Comparison of ENCODE assay signal across 30 mouse cellular contexts in the genomic region with DNA sequence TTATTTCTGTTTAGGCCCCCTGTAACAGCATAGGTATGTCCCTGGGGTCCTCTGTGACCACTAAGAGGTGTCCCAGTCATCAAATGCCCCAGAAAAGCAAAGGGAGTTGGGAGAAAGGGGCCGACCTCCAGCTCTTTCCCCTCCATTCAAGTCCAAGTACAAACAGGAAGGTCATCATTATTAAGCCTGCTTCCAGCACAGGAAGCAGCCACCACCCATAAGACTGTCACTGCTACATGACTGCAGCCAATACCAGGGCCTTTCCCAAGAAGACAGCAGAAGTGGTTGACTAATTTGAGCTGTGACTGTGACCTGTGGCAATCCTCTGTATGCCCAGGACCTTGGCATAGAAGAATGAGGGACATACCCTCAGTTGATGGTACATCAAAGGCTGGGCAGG. TPM values are rescaled to one million over a fixed set of nuclear protein-coding genes. Genes with fewer than 3 reads are reported as not detected.
DNase-seq lines count a peak whose midpoint lies in the region; ATAC-seq and TF ChIP-seq lines count a peak whose summit lies in the region.
"Had no signal": no experiment of that assay in that cellular context is flagged by ENCODE, and none has a peak within 500 bp of the region (broad histone marks: within the 10 kb centered on the region; RNA-seq: fewer than 3 reads in every experiment).

No protein-coding gene starts in this region.

- no peak overlapping the region for H3K9ac ChIP-seq in heart, embryonic 11.5 days (ENCODE audit: low read depth, low read length)
- no peak overlapping the region for H3K9ac ChIP-seq in lung, postnatal 0 days (replicated peaks; ENCODE audit: low read depth)
- H3K9ac ChIP-seq: embryonic facial prominence, embryonic 15.5 days; forebrain, postnatal 0 days; hindbrain, embryonic 13.5 days; kidney, embryonic 15.5 days; liver, postnatal 0 days; midbrain, embryonic 13.5 days; neural tube, embryonic 13.5 days had no signal

- H3K27me3 ChIP-seq in heart, embryonic 11.5 days (ENCODE audit: control insufficient read depth, insufficient read depth, low read length) = no peaks in the 10 kb centered on the region
- no peaks in the 10 kb centered on the region for H3K27me3 ChIP-seq in lung, postnatal 0 days (replicated peaks; ENCODE audit: insufficient read depth, low read length)
- H3K27me3 ChIP-seq: embryonic facial prominence, embryonic 15.5 days; hindbrain, embryonic 13.5 days; kidney, embryonic 15.5 days; midbrain, embryonic 13.5 days; neural tube, embryonic 13.5 days had no signal

- H3K36me3 ChIP-seq in heart, embryonic 11.5 days (ENCODE audit: control insufficient read depth, insufficient read depth, low read length) = no peaks in the 10 kb centered on the region
- H3K36me3 ChIP-seq in lung, postnatal 0 days (ENCODE audit: insufficient read depth, low read length) = peaks cover 31% of the 10 kb centered on the region
- H3K36me3 ChIP-seq: hindbrain, embryonic 13.5 days; midbrain, embryonic 13.5 days; neural tube, embryonic 13.5 days had no signal

- no peaks in the 10 kb centered on the region for H3K4me1 ChIP-seq in heart, embryonic 11.5 days (ENCODE audit: control insufficient read depth, insufficient read depth, low read length)
- H3K4me1 ChIP-seq in lung, postnatal 0 days (ENCODE audit: insufficient read depth, low read depth, low read length) = peaks cover 5% of the 10 kb centered on the region; the same call in 1 of the 2 replicates
- H3K4me1 ChIP-seq: embryonic facial prominence, embryonic 15.5 days; hindbrain, embryonic 13.5 days; kidney, embryonic 15.5 days; midbrain, embryonic 13.5 days; neural tube, embryonic 13.5 days had no signal

- DNase-seq in heart, adult 11 months = peak; percentile 95
- DNase-seq in layer of hippocampus, adult 2 months (ENCODE audit: low spot score in 2 of 2) = no peak
- no peak for DNase-seq in layer of hippocampus, postnatal 36 days
- DNase-seq in lung, postnatal 0 days (ENCODE audit: low spot score) = peak; percentile 57
- DNase-seq in frontal cortex, postnatal 25 days (ENCODE audit: low spot score in 2 of 2) = no peak
- DNase-seq: adrenal gland, postnatal 25 days; cerebellum, adult 9-10 months; forebrain, postnatal 0 days; heart, postnatal 36 days; left cerebral cortex, postnatal 4 days; liver, postnatal 0 days; retina, postnatal 1 day; right cerebral cortex, postnatal 25 days; spleen, adult 18-20 months had no signal

- H3K4me3 ChIP-seq in heart, embryonic 11.5 days (ENCODE audit: low read depth, low read length) = no peak overlapping the region
- no peak overlapping the region for H3K4me3 ChIP-seq in layer of hippocampus, adult 2 months
- H3K4me3 ChIP-seq in lung, postnatal 0 days (ENCODE audit: low read depth, low read length) = no peak overlapping the region
- H3K4me3 ChIP-seq: embryonic facial prominence, embryonic 15.5 days; hindbrain, embryonic 13.5 days; kidney, embryonic 15.5 days; midbrain, embryonic 13.5 days; myocyte; neural tube, embryonic 13.5 days had no signal

- no peak for TF ChIP-seq CTCF in layer of hippocampus, adult 2 months (conservative IDR thresholded peaks at IDR 0.05)
- no peak for TF ChIP-seq CTCF in lung, postnatal 0 days (IDR thresholded peaks at IDR 0.05)

- H3K27ac ChIP-seq in heart, embryonic 11.5 days (ENCODE audit: low read depth, low read length) = no peak overlapping the region
- H3K27ac ChIP-seq in layer of hippocampus, adult 2 months = 0 out of 2 replicates have a peak overlapping the region, but pooled peaks have one; percentile 10
- peak overlapping the region; percentile 71 for H3K27ac ChIP-seq in lung, postnatal 0 days (ENCODE audit: low read length)
- H3K27ac ChIP-seq: embryonic facial prominence, embryonic 15.5 days; hindbrain, embryonic 13.5 days; kidney, embryonic 15.5 days; midbrain, embryonic 13.5 days; neural tube, embryonic 13.5 days had no signal

- no peaks in the 10 kb centered on the region for H3K9me3 ChIP-seq in heart, embryonic 11.5 days (replicated peaks; ENCODE audit: control insufficient read depth, low read length)
- no peaks in the 10 kb centered on the region for H3K9me3 ChIP-seq in lung, postnatal 0 days (ENCODE audit: low read length)
- H3K9me3 ChIP-seq: embryonic facial prominence, embryonic 15.5 days; hindbrain, embryonic 13.5 days; kidney, embryonic 15.5 days; midbrain, embryonic 13.5 days; neural tube, embryonic 13.5 days had no signal

- H3K4me2 ChIP-seq in heart, embryonic 11.5 days = no peak overlapping the region
- no peak overlapping the region for H3K4me2 ChIP-seq in lung, postnatal 0 days (replicated peaks; ENCODE audit: low read depth, low read length)
- H3K4me2 ChIP-seq: embryonic facial prominence, embryonic 15.5 days; hindbrain, embryonic 13.5 days; kidney, embryonic 15.5 days; midbrain, embryonic 13.5 days; neural tube, embryonic 13.5 days had no signal

- WGBS in heart, embryonic 11.5 days (ENCODE audit: insufficient replicate concordance) = 67% methylated on average over 1 of the region's 1 CpGs
- 50% methylated on average over 1 of the region's 1 CpGs for WGBS in lung, postnatal 0 days

- peak; percentile 59 for TF ChIP-seq EP300 in lung, postnatal 0 days (IDR thresholded peaks at IDR 0.05)

- no peak for ATAC-seq in heart, embryonic 11.5 days (replicated peaks; ENCODE audit: insufficient number of reproducible peaks, low FRiP score, low TSS enrichment)
- peak; percentile 71 for ATAC-seq in lung, postnatal 0 days
- ATAC-seq in monocyte, adult 5-6 weeks (replicated peaks; ENCODE audit: insufficient number of reproducible peaks, low FRiP score, low TSS enrichment, poor library complexity, severe bottlenecking) = no peak
- ATAC-seq: CD4-positive, CD25-positive, alpha-beta regulatory T cell, adult 4 months; forebrain, postnatal 0 days; inflammation-experienced regulatory T-cells, adult 6 months; liver, postnatal 0 days; midbrain, embryonic 13.5 days had no signal

RNA-seq across cellular contexts. Expression of a gene that starts 8.5 kb away (rescaled TPM):
- 0.13 TPM in 1 of 2 replicates, not detected in the other for polyA plus RNA-seq in heart, embryonic 11.5 days (2014; fragmentation: Nextera tagmentation; extraction: Ambion mirVana)
- not detected for total RNA-seq in layer of hippocampus, adult 2 months (2021)
- total RNA-seq in layer of hippocampus, postnatal 36 days (2021) = not detected
- polyA plus RNA-seq in lung, postnatal 0 days (2015; fragmentation: Nextera tagmentation; extraction: Ambion mirVana) = 0.86 and 0.91 TPM in 2 replicates
- total RNA-seq in monocyte, adult 5-6 weeks (2017) = 0.39 TPM in 1 of 3 replicates, not detected in the others
- total RNA-seq: forebrain, postnatal 0 days; gastrocnemius, postnatal 4 days; layer of hippocampus, postnatal 10 days; left cerebral cortex, adult 8-10 months; left cerebral cortex, postnatal 4 days; liver, adult 2 months; megakaryocyte, adult 5-6 weeks had no signal
- polyA plus RNA-seq: heart, embryonic 14.5 days; myocyte; neural tube, embryonic 13.5 days had no signal

RNA-seq across cellular contexts. Expression of a gene that starts 13.5 kb away (rescaled TPM):
- 1.2 and 1.3 TPM in 2 replicates for polyA plus RNA-seq in heart, embryonic 11.5 days (2014; fragmentation: Nextera tagmentation; extraction: Ambion mirVana)
- total RNA-seq in layer of hippocampus, adult 2 months (2021) = 1 to 10 TPM; 2.5 to 2.9 TPM
- total RNA-seq in layer of hippocampus, postnatal 36 days (2021) = 1 to 10 TPM; 2.2 to 2.9 TPM
- 3.1 and 3.5 TPM in 2 replicates for polyA plus RNA-seq in lung, postnatal 0 days (2015; fragmentation: Nextera tagmentation; extraction: Ambion mirVana)
- 29.5 to 66.9 TPM (median 36.7 TPM) in 3 replicates for total RNA-seq in monocyte, adult 5-6 weeks (2017)

RNA-seq across cellular contexts. Expression of a gene that starts 15.3 kb away (rescaled TPM):
- 0.29 TPM in 1 of 2 replicates, not detected in the other for polyA plus RNA-seq in heart, embryonic 11.5 days (2014; fragmentation: Nextera tagmentation; extraction: Ambion mirVana)
- total RNA-seq in layer of hippocampus, adult 2 months (2021) = under 1 TPM; 0.12 to 0.41 TPM
- under 1 TPM; 0.35 to 0.66 TPM for total RNA-seq in layer of hippocampus, postnatal 36 days (2021)
- 2.5 and 2.6 TPM in 2 replicates for polyA plus RNA-seq in lung, postnatal 0 days (2015; fragmentation: Nextera tagmentation; extraction: Ambion mirVana)
- total RNA-seq in monocyte, adult 5-6 weeks (2017) = 0.95 to 1.3 TPM in 2 of 3 replicates, not detected in the other
- total RNA-seq: gastrocnemius, postnatal 4 days; megakaryocyte, adult 5-6 weeks had no signal
- polyA plus RNA-seq: midbrain, embryonic 13.5 days; myocyte had no signal

RNA-seq across cellular contexts. Expression of a gene that starts 25.7 kb away (rescaled TPM):
- polyA plus RNA-seq in heart, embryonic 11.5 days (2014; fragmentation: Nextera tagmentation; extraction: Ambion mirVana) = not detected in 2 replicates
- under 1 TPM in 1 of 2 experiments, not detected in 1; 0.10 TPM for total RNA-seq in layer of hippocampus, adult 2 months (2021)
- under 1 TPM in 1 of 2 experiments, not detected in 1; 0.10 TPM for total RNA-seq in layer of hippocampus, postnatal 36 days (2021)
- polyA plus RNA-seq in lung, postnatal 0 days (2015; fragmentation: Nextera tagmentation; extraction: Ambion mirVana) = 0.23 and 0.25 TPM in 2 replicates
- total RNA-seq in monocyte, adult 5-6 weeks (2017) = 0.53 to 3.0 TPM (median 1.8 TPM) in 3 replicates
- total RNA-seq: adrenal gland, postnatal 25 days; forebrain, postnatal 0 days; layer of hippocampus, postnatal 10 days; left cerebral cortex, adult 8-10 months; left cerebral cortex, postnatal 4 days; megakaryocyte, adult 5-6 weeks had no signal
- polyA plus RNA-seq: forebrain, postnatal 0 days; heart, embryonic 14.5 days; hindbrain, embryonic 13.5 days; kidney, embryonic 15.5 days; midbrain, embryonic 13.5 days; neural tube, embryonic 13.5 days had no signal

RNA-seq across cellular contexts. Expression of a gene that starts 41.3 kb away (rescaled TPM):
- 187 and 214 TPM in 2 replicates for polyA plus RNA-seq in heart, embryonic 11.5 days (2014; fragmentation: Nextera tagmentation; extraction: Ambion mirVana)
- total RNA-seq in layer of hippocampus, adult 2 months (2021) = 10 to 100 TPM; 85.4 to 90.2 TPM
- total RNA-seq in layer of hippocampus, postnatal 36 days (2021) = 100 to 1,000 TPM in 1 of 2 experiments, 10 to 100 TPM in 1; 92.0 to 106 TPM
- polyA plus RNA-seq in lung, postnatal 0 days (2015; fragmentation: Nextera tagmentation; extraction: Ambion mirVana) = 261 and 262 TPM in 2 replicates
- 68.9 to 87.3 TPM (median 84.2 TPM) in 3 replicates for total RNA-seq in monocyte, adult 5-6 weeks (2017)

Comparison
In these comparisons a context has a peak if more than half of its experiments do, and no peak if none do; other contexts are left out.
1. DNase-seq: peak in heart, adult 11 months (single experiment) and lung, postnatal 0 days (single experiment); none in layer of hippocampus, adult 2 months (0 of 2), layer of hippocampus, postnatal 36 days (0 of 2) and frontal cortex, postnatal 25 days (0 of 2).